Mouse (Mus musculus) olfactory bulb, adult 2 months (tissue): ENCODE data around the gene Bcl3.

Experiments
- CTCF ChIP-seq: fragments of 200-500 bp; IDR thresholded peaks from 2 replicates; pipeline ENCODE4 v1.5.1; 2012; ENCODE audit warnings: low read depth, mild to moderate bottlenecking, low read length, moderate library complexity; ENCODE audit not compliant: insufficient read depth
- POLR2A ChIP-seq: fragments of 200-500 bp; IDR thresholded peaks from 2 replicates; pipeline ENCODE4 v1.6.1; 2012; ENCODE audit warnings: mild to moderate bottlenecking, low read depth, low read length, moderate library complexity; ENCODE audit not compliant: insufficient read depth

DNA sequence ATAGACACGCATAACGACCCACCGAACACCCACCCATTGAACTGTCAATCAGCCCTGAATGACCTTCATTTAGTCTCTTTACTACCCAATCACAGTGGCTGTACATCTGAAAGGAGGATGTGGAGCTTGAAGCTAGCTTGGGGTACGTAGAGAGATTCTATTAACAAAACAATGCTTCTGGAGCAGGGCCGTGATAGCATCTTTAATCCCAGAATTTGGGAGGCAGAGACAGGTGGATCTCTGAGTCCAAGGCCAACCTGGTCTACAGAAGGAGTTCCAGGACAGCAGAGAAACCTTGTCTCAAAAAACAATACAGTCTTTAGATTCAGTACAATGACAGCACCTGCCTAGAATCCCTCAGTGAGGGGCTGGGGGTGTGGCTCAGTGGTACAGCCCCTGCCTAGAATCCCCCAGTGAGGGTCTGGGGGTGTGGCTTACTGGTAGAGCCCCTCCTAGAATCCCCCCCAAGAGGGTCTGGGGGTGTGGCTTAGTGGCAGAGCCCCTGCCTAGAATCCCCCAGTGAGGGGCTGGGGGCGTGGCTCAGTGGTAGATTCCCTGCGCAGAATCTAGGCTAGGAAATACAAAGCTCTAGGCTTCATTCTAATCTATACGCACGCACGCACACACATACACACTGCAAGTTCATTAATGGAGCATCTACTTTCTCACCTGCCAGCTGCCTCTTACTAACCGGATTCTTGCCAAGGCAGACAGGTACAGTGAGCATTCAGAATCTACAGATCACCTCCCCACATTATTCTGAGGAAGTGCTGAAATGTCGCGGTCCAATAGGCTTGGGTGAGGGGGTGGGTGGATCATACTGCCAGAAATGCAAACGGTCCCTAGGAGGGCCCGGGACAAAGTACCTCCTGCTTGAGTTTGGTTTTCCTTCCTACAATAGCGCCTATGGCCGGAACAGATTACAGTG, 7.0 kb downstream of the Bcl3 start:
- TF ChIP-seq POLR2A = no peak
- no peak for TF ChIP-seq CTCF
